Mouse (Mus musculus): ENCODE data around the gene Pdxk. TPM values are rescaled to one million over a fixed set of nuclear protein-coding genes. Genes with fewer than 3 reads are reported as not detected.
"Not testable (repeated sequence)": the region's sequence is repeated elsewhere in the genome, so short reads cannot be mapped to it uniquely, and the experiment has no call there.

The Pdxk gene
- polyA plus RNA-seq, 1 experiment from 2014 or later: 8.0 TPM

- no peaks in the 10 kb centered on the region for H3K36me3 ChIP-seq (ENCODE audit: control insufficient read depth, insufficient read depth, low read length)
- H3K27ac ChIP-seq (ENCODE audit: low read depth, low read length): no peak overlapping the region
- WGBS: 77% methylated on average over 2 of the region's 2 CpGs
- no peak for DNase-seq (ENCODE audit: low spot score)
- H3K4me3 ChIP-seq (ENCODE audit: low read depth, low read length): no peak overlapping the region
- H3K4me1 ChIP-seq (replicated peaks; ENCODE audit: control insufficient read depth, insufficient read depth, low read length): no peaks in the 10 kb centered on the region
- ATAC-seq (replicated peaks; ENCODE audit: low FRiP score): no peak
- H3K9ac ChIP-seq (ENCODE audit: low read length): no peak overlapping the region
- H3K9me3 ChIP-seq (ENCODE audit: control insufficient read depth, low read length): no peaks in the 10 kb centered on the region
- H3K4me2 ChIP-seq (ENCODE audit: low read depth, low read length, severe bottlenecking): no peak overlapping the region
- no peaks in the 10 kb centered on the region for H3K27me3 ChIP-seq (ENCODE audit: control insufficient read depth, insufficient read depth, low read length)
These were observed 46.0 kb downstream of the Pdxk start for GRCm38 (mm10) chr10:78418791-78419190.

DNA sequence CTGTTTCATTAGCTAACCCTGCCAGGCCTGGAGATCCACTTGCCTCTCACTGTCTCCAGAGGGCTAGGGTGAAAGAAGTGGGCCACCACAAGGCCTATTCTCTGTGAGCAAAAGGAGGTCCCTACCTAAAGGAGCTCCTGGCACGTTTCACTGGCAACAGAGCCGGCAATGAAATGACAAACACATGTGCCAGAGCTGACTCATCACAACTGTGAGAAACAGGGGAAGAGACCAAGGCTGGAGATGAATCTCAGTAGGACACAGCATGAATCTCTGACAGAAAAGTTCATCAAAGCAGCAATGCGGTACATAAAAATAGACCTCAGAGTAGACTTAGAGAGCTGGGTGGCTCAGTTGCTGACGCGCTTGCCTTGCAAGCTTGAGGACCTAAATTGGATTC is 46.9 kb downstream of the Pdxk start:
- H3K4me3 ChIP-seq (ENCODE audit: low read depth, low read length): no peak overlapping the region
- ATAC-seq (replicated peaks; ENCODE audit: low FRiP score) (no peak), DNase-seq (ENCODE audit: low spot score) (no peak)
- no peaks in the 10 kb centered on the region for H3K36me3 ChIP-seq (ENCODE audit: control insufficient read depth, insufficient read depth, low read length)
- 70% methylated on average over 5 of the region's 5 CpGs for WGBS
- no peak overlapping the region for H3K4me2 ChIP-seq (ENCODE audit: low read depth, low read length, severe bottlenecking)
- H3K9me3 ChIP-seq (ENCODE audit: control insufficient read depth, low read length): no peaks in the 10 kb centered on the region
- no peak overlapping the region for H3K27ac ChIP-seq (ENCODE audit: low read depth, low read length)
- H3K9ac ChIP-seq (ENCODE audit: low read length): no peak overlapping the region
- H3K27me3 ChIP-seq (ENCODE audit: control insufficient read depth, insufficient read depth, low read length): no peaks in the 10 kb centered on the region
- H3K4me1 ChIP-seq (replicated peaks; ENCODE audit: control insufficient read depth, insufficient read depth, low read length): no peaks in the 10 kb centered on the region

DNA sequence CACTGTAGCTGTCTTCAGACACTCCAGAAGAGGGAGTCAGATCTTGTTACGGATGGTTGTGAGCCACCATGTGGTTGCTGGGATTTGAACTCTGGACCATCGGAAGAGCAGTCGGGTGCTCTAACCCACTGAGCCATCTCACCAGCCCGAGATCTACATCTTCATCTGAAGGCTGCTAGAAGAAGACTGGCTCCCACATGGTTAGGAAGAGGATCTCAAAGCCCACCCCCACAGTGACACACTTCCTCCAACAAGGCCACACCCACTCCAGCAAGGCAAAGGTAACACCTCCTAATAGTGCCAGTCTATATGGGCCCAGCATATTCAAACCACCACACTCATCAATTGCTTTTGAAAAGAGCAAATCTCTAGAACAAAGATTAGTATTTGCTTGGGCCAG is 49.8 kb downstream of the Pdxk start:
- not testable (repeated sequence) for ATAC-seq (replicated peaks; ENCODE audit: low FRiP score); H3K9ac ChIP-seq (ENCODE audit: low read length); H3K4me2 ChIP-seq (ENCODE audit: low read depth, low read length, severe bottlenecking); H3K4me3 ChIP-seq (ENCODE audit: low read depth, low read length); H3K27me3 ChIP-seq (ENCODE audit: control insufficient read depth, insufficient read depth, low read length); H3K9me3 ChIP-seq (ENCODE audit: control insufficient read depth, low read length); H3K27ac ChIP-seq (ENCODE audit: low read depth, low read length); DNase-seq (ENCODE audit: low spot score); H3K4me1 ChIP-seq (replicated peaks; ENCODE audit: control insufficient read depth, insufficient read depth, low read length); H3K36me3 ChIP-seq (ENCODE audit: control insufficient read depth, insufficient read depth, low read length)
- WGBS: 88% methylated on average over 3 of the region's 4 CpGs

DNA sequence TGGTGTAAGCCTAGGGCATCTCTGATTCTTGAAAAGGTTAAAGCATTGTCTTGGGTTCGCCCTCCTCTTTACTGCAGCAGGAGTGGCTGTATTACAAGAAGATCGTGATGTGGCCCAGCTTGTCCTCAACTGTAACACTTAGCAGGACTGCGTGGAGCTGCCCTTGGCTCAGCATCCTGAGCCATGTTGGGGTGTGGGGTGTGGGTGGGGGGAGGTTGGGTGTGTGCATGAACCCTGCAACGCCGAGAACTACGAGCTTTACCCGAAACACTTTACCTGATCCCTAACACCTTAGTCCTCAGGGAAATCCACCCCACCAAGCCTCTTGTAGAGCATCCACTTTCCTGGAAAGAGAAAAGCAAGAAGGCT is 51.6 kb downstream of the Pdxk start:
- Histone ChIP-seq H3K9ac (ENCODE audit: low read length) (peak overlapping the region; percentile 86), H3K27me3 (ENCODE audit: control insufficient read depth, insufficient read depth, low read length) (no peaks in the 10 kb centered on the region), H3K9me3 (ENCODE audit: control insufficient read depth, low read length) (no peaks in the 10 kb centered on the region), H3K4me1 (replicated peaks; ENCODE audit: control insufficient read depth, insufficient read depth, low read length) (no peaks in the 10 kb centered on the region; the same call in 1 of the 2 replicates), H3K4me3 (ENCODE audit: low read depth, low read length) (peak overlapping the region; percentile 94), H3K36me3 (ENCODE audit: control insufficient read depth, insufficient read depth, low read length) (no peaks in the 10 kb centered on the region; the same call in 1 of the 2 replicates), H3K4me2 (ENCODE audit: low read depth, low read length, severe bottlenecking) (peak overlapping the region; percentile 81; the same call in 1 of the 2 replicates), H3K27ac (ENCODE audit: low read depth, low read length) (no peak overlapping the region)
- ATAC-seq (replicated peaks; ENCODE audit: low FRiP score) (no peak; the same call in 1 of the 2 replicates), DNase-seq (ENCODE audit: low spot score) (no peak)
- 48% methylated on average over 7 of the region's 7 CpGs for WGBS

GRCm38 (mm10) chr10:78412319-78413151 is 52.2 kb downstream of the Pdxk start, which contains the start of gene Rrp1:
TSS of gene Rrp1 (minus strand) at chr10:78413043.
- Histone ChIP-seq H3K4me3 (ENCODE audit: low read depth, low read length) (peak within 1 kb of the TSS; percentile 94), H3K27me3 (ENCODE audit: control insufficient read depth, insufficient read depth, low read length) (no peaks in the 10 kb centered on the region), H3K9ac (ENCODE audit: low read length) (peak within 1 kb of the TSS; percentile 86), H3K4me2 (ENCODE audit: low read depth, low read length, severe bottlenecking) (peak within 1 kb of the TSS; percentile 81), H3K36me3 (ENCODE audit: control insufficient read depth, insufficient read depth, low read length) (peaks cover 2% of the 10 kb centered on the region; the same call in 1 of the 2 replicates), H3K27ac (ENCODE audit: low read depth, low read length) (peak within 1 kb of the TSS; percentile 59), H3K4me1 (replicated peaks; ENCODE audit: control insufficient read depth, insufficient read depth, low read length) (no peaks in the 10 kb centered on the region; the same call in 1 of the 2 replicates), H3K9me3 (ENCODE audit: control insufficient read depth, low read length) (no peaks in the 10 kb centered on the region)
- under 1% methylated on average over 70 of the region's 70 CpGs for WGBS
- peak; percentile 95 for ATAC-seq (replicated peaks; ENCODE audit: low FRiP score)
- peak; percentile 98 for DNase-seq (ENCODE audit: low spot score)

- Histone ChIP-seq H3K4me1 (replicated peaks; ENCODE audit: control insufficient read depth, insufficient read depth, low read length) (no peaks in the 10 kb centered on the region; the same call in 1 of the 2 replicates), H3K27ac (ENCODE audit: low read depth, low read length) (no peak overlapping the region), H3K36me3 (ENCODE audit: control insufficient read depth, insufficient read depth, low read length) (peaks cover 3% of the 10 kb centered on the region; the same call in 1 of the 2 replicates), H3K27me3 (ENCODE audit: control insufficient read depth, insufficient read depth, low read length) (no peaks in the 10 kb centered on the region), H3K4me3 (ENCODE audit: low read depth, low read length) (peak overlapping the region; percentile 94), H3K9me3 (ENCODE audit: control insufficient read depth, low read length) (no peaks in the 10 kb centered on the region), H3K4me2 (ENCODE audit: low read depth, low read length, severe bottlenecking) (peak overlapping the region; percentile 81), H3K9ac (ENCODE audit: low read length) (peak overlapping the region; percentile 86)
- ATAC-seq (replicated peaks; ENCODE audit: low FRiP score) (no peak), DNase-seq (ENCODE audit: low spot score) (no peak)
- WGBS: 24% methylated on average over 8 of the region's 8 CpGs
These were observed 52.9 kb downstream of the Pdxk start for GRCm38 (mm10) chr10:78411851-78412250.

- no peak overlapping the region for H3K9ac ChIP-seq (ENCODE audit: low read length)
- 95% methylated on average over 9 of the region's 9 CpGs for WGBS
- H3K4me3 ChIP-seq (ENCODE audit: low read depth, low read length): no peak overlapping the region
- no peaks in the 10 kb centered on the region for H3K27me3 ChIP-seq (ENCODE audit: control insufficient read depth, insufficient read depth, low read length)
- H3K27ac ChIP-seq (ENCODE audit: low read depth, low read length): no peak overlapping the region
- peaks cover 13% of the 10 kb centered on the region; the same call in 1 of the 2 replicates for H3K36me3 ChIP-seq (ENCODE audit: control insufficient read depth, insufficient read depth, low read length)
- DNase-seq (ENCODE audit: low spot score) (no peak), ATAC-seq (replicated peaks; ENCODE audit: low FRiP score) (no peak)
- no peaks in the 10 kb centered on the region for H3K9me3 ChIP-seq (ENCODE audit: control insufficient read depth, low read length)
- H3K4me1 ChIP-seq (replicated peaks; ENCODE audit: control insufficient read depth, insufficient read depth, low read length): no peaks in the 10 kb centered on the region; the same call in 1 of the 2 replicates
- H3K4me2 ChIP-seq (ENCODE audit: low read depth, low read length, severe bottlenecking): no peak overlapping the region
These were observed 55.6 kb downstream of the Pdxk start for GRCm38 (mm10) chr10:78409035-78409788.

- Histone ChIP-seq H3K36me3 (ENCODE audit: control insufficient read depth, insufficient read depth, low read length) (peaks cover 20% of the 10 kb centered on the region; the same call in 1 of the 2 replicates), H3K27me3 (ENCODE audit: control insufficient read depth, insufficient read depth, low read length) (no peaks in the 10 kb centered on the region), H3K4me1 (replicated peaks; ENCODE audit: control insufficient read depth, insufficient read depth, low read length) (no peaks in the 10 kb centered on the region; the same call in 1 of the 2 replicates), H3K27ac (ENCODE audit: low read depth, low read length) (no peak overlapping the region), H3K9me3 (ENCODE audit: control insufficient read depth, low read length) (no peaks in the 10 kb centered on the region), H3K4me3 (ENCODE audit: low read depth, low read length) (no peak overlapping the region), H3K4me2 (ENCODE audit: low read depth, low read length, severe bottlenecking) (no peak overlapping the region), H3K9ac (ENCODE audit: low read length) (no peak overlapping the region)
- no peak for DNase-seq (ENCODE audit: low spot score)
- 92% methylated on average over 4 of the region's 4 CpGs for WGBS
- ATAC-seq (replicated peaks; ENCODE audit: low FRiP score): no peak
These were observed 57.6 kb downstream of the Pdxk start for GRCm38 (mm10) chr10:78407132-78407531.

All from forebrain, embryonic 11.5 days (tissue).